Mouse (Mus musculus): ENCODE results near the gene Ccnd3.

DNA sequence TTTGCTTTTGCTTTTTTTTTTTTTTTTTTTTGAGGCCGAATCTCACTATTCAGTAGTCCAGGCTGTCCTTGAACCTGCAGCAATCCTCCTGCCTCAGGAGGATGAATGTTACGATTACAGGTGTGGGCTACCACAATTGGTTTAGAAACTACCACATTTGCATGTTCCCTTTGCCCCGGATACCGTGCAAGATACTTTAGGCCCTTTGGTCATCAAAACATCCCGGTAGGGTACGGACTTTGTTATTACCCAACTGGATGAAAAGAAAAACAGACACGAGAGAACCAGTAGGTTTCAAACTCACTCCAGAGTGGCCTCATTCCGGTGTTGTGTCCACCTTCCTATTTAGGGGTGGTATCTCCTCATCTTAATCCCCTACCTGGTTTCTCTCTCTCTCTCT lies 83.7 kb downstream of the Ccnd3 start:
- TF ChIP-seq POLR2A (IDR thresholded peaks at IDR 0.05; ENCODE audit: borderline replicate concordance, extremely low read depth, insufficient read depth, insufficient read length, poor library complexity, severe bottlenecking) (no peak), CTCF (IDR thresholded peaks at IDR 0.05; ENCODE audit: borderline replicate concordance, extremely low read depth, insufficient read depth, insufficient read length) (no peak)

All from brain, embryonic 14.5 days (tissue).